Mouse (Mus musculus): Measurements from ENCODE around the gene Cntnap2. TPM values are rescaled to one million over a fixed set of nuclear protein-coding genes. Genes with fewer than 3 reads are reported as not detected.
A peak's percentile ranks its signal among the peaks of the same experiment; 100 is the strongest.

Gene Cntnap2
- polyA plus RNA-seq, 1 experiment from 2014 or later = 6.9 TPM

DNA sequence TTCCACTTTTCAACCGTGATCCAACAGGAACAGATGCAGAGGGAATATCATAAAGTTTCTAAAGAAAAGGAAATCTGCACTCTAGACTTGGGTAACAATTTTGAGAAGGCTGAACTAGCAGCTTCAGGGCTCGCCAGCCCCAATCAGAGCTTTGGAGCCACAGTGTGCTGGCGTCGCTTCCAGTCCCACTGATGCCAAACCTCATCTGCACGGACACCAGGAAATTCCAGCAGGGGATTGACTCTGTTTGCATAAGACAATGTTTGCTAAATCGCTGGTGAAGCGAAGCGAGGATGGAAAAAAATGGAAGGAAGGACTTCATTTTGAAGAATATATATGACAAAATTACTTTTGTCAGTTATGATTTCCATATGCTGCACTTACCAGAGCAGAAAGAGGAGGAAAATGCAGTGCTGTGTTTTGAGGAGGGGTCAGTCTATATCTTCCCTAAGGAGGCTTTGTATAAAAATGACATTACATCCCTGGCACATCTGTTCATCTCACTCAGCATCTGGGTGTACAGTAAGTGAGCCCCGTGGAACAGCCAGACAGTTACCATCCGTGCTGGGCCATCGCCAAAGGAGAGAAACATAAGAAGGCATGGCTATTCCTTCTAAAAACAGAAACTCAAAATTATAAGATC is 2245.8 kb downstream of the Cntnap2 start:
- WGBS = 76% methylated on average over 11 of the region's 11 CpGs
- Histone ChIP-seq H3K4me2 (ENCODE audit: low read depth) (no peak overlapping the region), H3K9ac (ENCODE audit: low read length) (no peak overlapping the region), H3K27me3 (ENCODE audit: control insufficient read depth, insufficient read depth, low read length) (no peaks in the 10 kb centered on the region), H3K4me3 (ENCODE audit: low read depth, low read length) (no peak overlapping the region), H3K9me3 (ENCODE audit: control insufficient read depth, low read length) (no peaks in the 10 kb centered on the region), H3K36me3 (ENCODE audit: control insufficient read depth, insufficient read depth, low read length) (no peaks in the 10 kb centered on the region), H3K27ac (ENCODE audit: low read depth, low read length) (no peak overlapping the region), H3K4me1 (ENCODE audit: control insufficient read depth, insufficient read depth, low read length) (no peaks in the 10 kb centered on the region)
- no peak for DNase-seq (ENCODE audit: low spot score)
- ATAC-seq (ENCODE audit: insufficient read depth, low FRiP score, low TSS enrichment) = no peak

DNA sequence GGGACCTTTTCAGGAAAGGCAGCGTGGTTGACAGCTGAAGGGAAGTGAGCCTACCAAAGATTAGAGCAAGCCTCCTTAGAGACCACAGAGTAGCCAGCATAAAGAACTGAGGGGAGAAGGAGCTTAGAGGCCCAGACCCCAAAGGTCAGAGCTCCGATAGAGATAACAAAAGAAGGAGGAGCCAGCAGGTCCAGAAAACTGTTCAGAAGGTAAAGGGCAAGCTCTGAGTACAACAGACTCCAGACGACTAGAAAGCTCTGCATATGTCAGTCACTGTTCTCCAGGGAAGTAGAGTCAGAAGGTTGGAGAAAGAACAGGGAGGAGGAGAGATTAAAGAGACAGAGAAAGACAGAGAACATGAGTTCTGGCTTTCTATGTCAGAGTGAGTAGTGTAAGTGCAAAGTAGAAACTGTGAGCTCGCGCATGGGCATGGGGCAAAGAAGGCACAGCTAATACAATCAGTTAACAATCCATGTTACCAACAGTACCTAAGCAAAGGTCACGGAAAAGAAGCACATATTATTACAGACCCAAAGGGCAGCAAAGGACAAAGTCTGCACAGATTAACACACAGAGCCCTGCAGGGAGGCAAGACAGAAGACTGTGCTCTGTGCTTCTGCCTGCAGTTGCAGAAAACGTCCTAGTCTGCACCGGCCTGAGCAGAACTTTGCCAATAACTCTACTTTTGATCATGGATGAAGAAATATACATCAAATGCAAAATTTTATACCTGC is 2247.1 kb downstream of the Cntnap2 start:
- WGBS = 69% methylated on average over 8 of the region's 8 CpGs
- Histone ChIP-seq H3K36me3 (ENCODE audit: control insufficient read depth, insufficient read depth, low read length) (no peaks in the 10 kb centered on the region), H3K4me3 (ENCODE audit: low read depth, low read length) (no peak overlapping the region), H3K4me1 (ENCODE audit: control insufficient read depth, insufficient read depth, low read length) (no peaks in the 10 kb centered on the region), H3K9me3 (ENCODE audit: control insufficient read depth, low read length) (no peaks in the 10 kb centered on the region), H3K9ac (ENCODE audit: low read length) (no peak overlapping the region), H3K4me2 (ENCODE audit: low read depth) (no peak overlapping the region), H3K27ac (ENCODE audit: low read depth, low read length) (no peak overlapping the region), H3K27me3 (ENCODE audit: control insufficient read depth, insufficient read depth, low read length) (no peaks in the 10 kb centered on the region)
- ATAC-seq (ENCODE audit: insufficient read depth, low FRiP score, low TSS enrichment) = no peak
- no peak for DNase-seq (ENCODE audit: low spot score)

DNA sequence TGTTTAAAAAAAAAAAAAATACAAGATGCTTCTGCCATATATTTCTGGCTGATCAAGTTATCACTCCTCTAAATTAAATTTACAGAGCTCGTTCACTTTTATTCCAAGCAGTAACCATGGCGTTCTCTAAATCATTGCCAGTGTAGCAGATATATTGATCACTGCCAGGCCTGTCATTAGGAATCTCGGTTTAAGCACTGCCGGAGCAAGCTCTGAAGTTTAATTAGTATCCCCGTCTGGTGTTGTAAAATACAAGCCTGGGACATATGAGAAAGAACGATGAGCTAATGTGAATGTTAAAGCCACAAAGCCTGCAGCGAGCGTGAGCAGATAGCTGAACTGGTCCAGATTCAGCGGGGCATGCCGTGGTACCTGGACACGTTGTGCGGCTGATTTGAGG is 2247.8 kb downstream of the Cntnap2 start:
- Histone ChIP-seq H3K9ac (ENCODE audit: low read length) (no peak overlapping the region), H3K9me3 (ENCODE audit: control insufficient read depth, low read length) (no peaks in the 10 kb centered on the region), H3K36me3 (ENCODE audit: control insufficient read depth, insufficient read depth, low read length) (no peaks in the 10 kb centered on the region), H3K27me3 (ENCODE audit: control insufficient read depth, insufficient read depth, low read length) (no peaks in the 10 kb centered on the region), H3K4me1 (ENCODE audit: control insufficient read depth, insufficient read depth, low read length) (no peaks in the 10 kb centered on the region), H3K4me2 (ENCODE audit: low read depth) (no peak overlapping the region), H3K4me3 (ENCODE audit: low read depth, low read length) (no peak overlapping the region), H3K27ac (ENCODE audit: low read depth, low read length) (no peak overlapping the region)
- DNase-seq (ENCODE audit: low spot score) (no peak), ATAC-seq (ENCODE audit: insufficient read depth, low FRiP score, low TSS enrichment) (no peak)
- WGBS = 77% methylated on average over 12 of the region's 12 CpGs

DNA sequence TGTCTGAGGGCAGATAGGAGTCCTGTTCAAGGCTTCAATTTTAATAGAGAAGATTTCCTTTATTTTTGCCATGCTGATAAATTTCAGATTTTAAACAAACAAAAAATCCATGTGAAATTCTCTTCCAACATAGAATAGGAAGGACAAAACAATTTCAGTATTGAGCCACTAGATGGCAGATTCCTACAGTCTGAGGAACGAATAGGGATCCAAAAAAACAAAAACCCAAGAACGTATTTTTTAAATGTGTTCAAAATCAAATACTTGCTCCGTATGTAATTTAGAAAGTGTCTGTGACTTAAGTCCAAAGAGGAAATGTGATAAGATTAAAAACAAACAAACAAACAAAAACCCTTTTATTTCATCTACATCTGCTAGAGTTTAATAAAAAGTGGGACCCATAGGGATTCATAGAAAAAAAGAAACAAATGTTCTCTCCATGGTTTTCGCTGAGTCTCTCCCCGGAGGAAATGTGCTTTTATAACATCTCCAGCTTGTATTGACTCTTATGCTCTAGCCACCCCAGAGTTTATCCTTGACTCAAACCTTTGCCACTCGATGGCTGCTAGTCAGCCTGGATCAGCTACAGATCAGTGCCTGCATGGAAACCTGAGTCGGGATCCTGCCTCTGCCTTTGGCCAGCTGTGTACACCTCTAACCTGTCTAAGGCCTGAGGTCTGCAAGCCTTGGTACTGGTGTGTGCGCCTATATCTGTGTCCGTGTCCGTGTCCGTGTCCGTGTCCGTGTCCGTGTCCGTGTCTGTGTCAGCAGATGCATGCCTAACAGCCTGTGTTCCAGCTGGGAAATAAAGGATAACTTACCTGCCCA is 2255.6 kb downstream of the Cntnap2 start:
- no peak overlapping the region for H3K9ac ChIP-seq (ENCODE audit: low read length)
- H3K27ac ChIP-seq (ENCODE audit: low read depth, low read length) = no peak overlapping the region
- DNase-seq (ENCODE audit: low spot score) (no peak), ATAC-seq (ENCODE audit: insufficient read depth, low FRiP score, low TSS enrichment) (no peak)
- H3K36me3 ChIP-seq (ENCODE audit: control insufficient read depth, insufficient read depth, low read length) = no peaks in the 10 kb centered on the region
- no peak overlapping the region for H3K4me2 ChIP-seq (ENCODE audit: low read depth)
- 64% methylated on average over 15 of the region's 15 CpGs for WGBS
- H3K27me3 ChIP-seq (ENCODE audit: control insufficient read depth, insufficient read depth, low read length) = no peaks in the 10 kb centered on the region
- H3K9me3 ChIP-seq (ENCODE audit: control insufficient read depth, low read length) = no peaks in the 10 kb centered on the region
- H3K4me3 ChIP-seq (ENCODE audit: low read depth, low read length) = no peak overlapping the region
- H3K4me1 ChIP-seq (ENCODE audit: control insufficient read depth, insufficient read depth, low read length) = peaks cover 6% of the 10 kb centered on the region

DNA sequence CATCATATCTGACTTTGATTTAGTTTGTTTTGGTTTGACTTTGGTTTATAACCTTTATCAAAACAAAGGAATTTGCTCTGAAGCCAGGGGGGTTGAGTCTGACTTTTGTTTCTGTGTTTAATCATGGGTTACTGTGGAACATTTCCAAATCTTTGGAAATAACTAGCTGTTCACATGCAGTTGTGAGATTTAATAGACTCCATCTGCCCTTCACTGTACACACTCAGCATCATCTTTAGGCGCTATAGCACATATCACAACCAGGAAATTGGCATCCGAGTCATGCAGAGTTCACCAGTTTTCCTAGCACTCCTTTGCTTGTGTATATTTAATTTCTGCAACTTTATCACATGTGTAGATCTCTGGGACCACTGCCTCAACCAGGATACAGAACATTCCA is 2256.3 kb downstream of the Cntnap2 start:
- WGBS = 88% methylated on average over 2 of the region's 2 CpGs
- Histone ChIP-seq H3K4me3 (ENCODE audit: low read depth, low read length) (no peak overlapping the region), H3K4me1 (ENCODE audit: control insufficient read depth, insufficient read depth, low read length) (peaks cover 7% of the 10 kb centered on the region), H3K27ac (ENCODE audit: low read depth, low read length) (no peak overlapping the region), H3K4me2 (ENCODE audit: low read depth) (no peak overlapping the region), H3K9ac (ENCODE audit: low read length) (no peak overlapping the region), H3K36me3 (ENCODE audit: control insufficient read depth, insufficient read depth, low read length) (no peaks in the 10 kb centered on the region), H3K9me3 (ENCODE audit: control insufficient read depth, low read length) (no peaks in the 10 kb centered on the region), H3K27me3 (ENCODE audit: control insufficient read depth, insufficient read depth, low read length) (no peaks in the 10 kb centered on the region)
- ATAC-seq (ENCODE audit: insufficient read depth, low FRiP score, low TSS enrichment) (no peak), DNase-seq (ENCODE audit: low spot score) (no peak)

DNA sequence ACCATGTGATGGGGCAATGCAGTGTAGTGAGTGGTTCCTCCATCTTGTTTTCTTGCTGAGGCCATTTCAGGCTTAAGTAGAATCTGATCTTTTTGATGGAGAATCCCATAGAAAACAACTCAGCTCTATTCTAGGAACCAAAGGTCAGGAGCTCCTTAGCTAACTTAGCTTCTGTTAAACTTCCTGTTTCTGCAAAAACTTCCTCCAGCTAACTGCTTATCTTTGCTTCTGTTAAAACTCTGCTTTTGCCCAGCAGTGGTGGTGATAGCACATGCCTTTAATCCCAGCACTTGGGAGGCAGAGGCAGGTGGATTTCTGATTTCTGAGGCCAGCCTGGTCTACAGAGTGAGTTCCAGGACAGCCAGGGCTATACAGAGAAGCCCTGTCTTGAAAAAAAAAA is 2258.1 kb downstream of the Cntnap2 start:
- Histone ChIP-seq H3K4me1 (ENCODE audit: control insufficient read depth, insufficient read depth, low read length) (peaks cover 7% of the 10 kb centered on the region), H3K36me3 (ENCODE audit: control insufficient read depth, insufficient read depth, low read length) (no peaks in the 10 kb centered on the region), H3K9ac (ENCODE audit: low read length) (no peak overlapping the region), H3K27me3 (ENCODE audit: control insufficient read depth, insufficient read depth, low read length) (no peaks in the 10 kb centered on the region), H3K9me3 (ENCODE audit: control insufficient read depth, low read length) (no peaks in the 10 kb centered on the region), H3K4me2 (ENCODE audit: low read depth) (no peak overlapping the region), H3K4me3 (ENCODE audit: low read depth, low read length) (no peak overlapping the region), H3K27ac (ENCODE audit: low read depth, low read length) (no peak overlapping the region)
- ATAC-seq (ENCODE audit: insufficient read depth, low FRiP score, low TSS enrichment) (no peak), DNase-seq (ENCODE audit: low spot score) (no peak)

DNA sequence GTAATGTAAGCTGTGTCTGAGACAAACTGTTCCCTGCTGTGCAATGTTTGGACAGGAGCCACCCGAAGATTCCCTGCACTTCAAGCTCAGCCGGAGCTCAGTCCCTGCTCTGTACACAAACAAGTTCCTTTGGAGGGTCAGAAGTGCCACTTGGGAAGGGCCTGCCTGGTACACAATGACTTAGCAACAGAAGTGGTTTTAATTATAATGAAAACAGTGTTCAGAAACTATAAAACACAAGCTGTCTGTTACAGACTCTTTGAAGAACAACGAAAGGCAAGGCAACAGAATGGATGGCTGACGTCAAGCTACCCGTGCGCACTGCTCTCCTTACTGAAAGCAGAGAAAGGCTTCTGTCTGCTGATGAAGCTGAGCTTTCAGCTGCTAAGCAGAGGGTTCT is 2259.5 kb downstream of the Cntnap2 start:
- peaks cover 7% of the 10 kb centered on the region for H3K4me1 ChIP-seq (ENCODE audit: control insufficient read depth, insufficient read depth, low read length)
- H3K4me2 ChIP-seq (ENCODE audit: low read depth) = peak overlapping the region; percentile 25; the same call in 1 of the 2 replicates
- no peaks in the 10 kb centered on the region for H3K27me3 ChIP-seq (ENCODE audit: control insufficient read depth, insufficient read depth, low read length)
- no peak overlapping the region for H3K27ac ChIP-seq (ENCODE audit: low read depth, low read length)
- no peaks in the 10 kb centered on the region for H3K9me3 ChIP-seq (ENCODE audit: control insufficient read depth, low read length)
- DNase-seq (ENCODE audit: low spot score) (peak; percentile 30), ATAC-seq (ENCODE audit: insufficient read depth, low FRiP score, low TSS enrichment) (peak; percentile 62; the same call in 1 of the 2 replicates)
- no peaks in the 10 kb centered on the region for H3K36me3 ChIP-seq (ENCODE audit: control insufficient read depth, insufficient read depth, low read length)
- 11% methylated on average over 6 of the region's 6 CpGs for WGBS
- no peak overlapping the region for H3K9ac ChIP-seq (ENCODE audit: low read length)
- H3K4me3 ChIP-seq (ENCODE audit: low read depth, low read length) = no peak overlapping the region

DNA sequence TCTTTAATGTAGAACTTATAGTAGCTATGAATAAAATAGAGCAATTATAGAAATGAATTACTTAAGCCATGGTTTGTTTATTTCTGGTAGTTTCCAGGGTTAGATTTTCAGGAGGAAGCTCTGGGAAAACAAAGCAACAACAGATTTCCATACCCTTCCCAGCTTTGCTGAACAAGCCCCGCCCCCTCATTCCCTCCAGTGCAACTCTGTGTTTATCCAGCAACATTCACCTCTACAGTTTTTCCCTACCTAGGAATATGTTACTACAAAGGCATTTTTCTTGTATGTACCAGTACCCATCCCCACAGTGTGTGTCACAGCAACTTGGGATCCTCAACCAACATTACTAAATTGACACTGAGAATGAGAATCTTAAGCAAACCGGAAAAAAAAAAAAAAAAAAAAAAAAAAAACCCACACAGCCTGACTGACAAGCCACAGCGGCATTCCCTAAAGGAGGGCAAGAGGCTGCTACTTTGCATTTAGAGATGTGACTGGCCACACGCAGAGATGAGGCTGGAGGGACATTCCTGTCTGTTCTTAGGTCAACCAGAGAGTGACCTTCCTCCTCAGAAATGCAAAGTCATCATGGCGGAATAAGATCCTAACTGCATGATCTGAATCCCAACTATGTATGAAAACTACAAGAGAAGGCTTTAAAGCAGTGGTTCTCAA is 2260.3 kb downstream of the Cntnap2 start:
- H3K36me3 ChIP-seq (ENCODE audit: control insufficient read depth, insufficient read depth, low read length) = no peaks in the 10 kb centered on the region
- no peak overlapping the region for H3K4me3 ChIP-seq (ENCODE audit: low read depth, low read length)
- peaks cover 7% of the 10 kb centered on the region for H3K4me1 ChIP-seq (ENCODE audit: control insufficient read depth, insufficient read depth, low read length)
- H3K4me2 ChIP-seq (ENCODE audit: low read depth) = 0 out of 2 replicates have a peak overlapping the region, but pooled peaks have one; percentile 12
- no peak overlapping the region for H3K9ac ChIP-seq (ENCODE audit: low read length)
- no peak overlapping the region for H3K27ac ChIP-seq (ENCODE audit: low read depth, low read length)
- no peaks in the 10 kb centered on the region for H3K9me3 ChIP-seq (ENCODE audit: control insufficient read depth, low read length)
- ATAC-seq (ENCODE audit: insufficient read depth, low FRiP score, low TSS enrichment) (peak; percentile 58), DNase-seq (ENCODE audit: low spot score) (no peak)
- no peaks in the 10 kb centered on the region for H3K27me3 ChIP-seq (ENCODE audit: control insufficient read depth, insufficient read depth, low read length)
- 18% methylated on average over 5 of the region's 5 CpGs for WGBS

Data from neural tube, embryonic 11.5 days (tissue).